Mouse (Mus musculus) myocyte (in vitro differentiated cells): ENCODE data around the gene AU040320.

Experiments used
- POLR2A ChIP-seq: IDR thresholded peaks from one replicate; pipeline ENCODE4 v1.6.1; 2011; ENCODE audit warnings: low read depth, mild to moderate bottlenecking, control low read depth, moderate library complexity; ENCODE audit not compliant: insufficient read length
- POLR2AphosphoS2 ChIP-seq: IDR thresholded peaks from one replicate; pipeline ENCODE4 v1.6.1; 2011; ENCODE audit warnings: low read depth, control low read depth; ENCODE audit not compliant: insufficient read length

- no peak for TF ChIP-seq POLR2A
- no peak for TF ChIP-seq POLR2AphosphoS2
These were observed 119.4 kb downstream of the AU040320 start for GRCm38 (mm10) chr4:126872717-126873116.
